Mouse (Mus musculus): ENCODE measurements at regions not wholly inside any gene's neighbourhood (a gene's known extent, or its start where the extent isn't known, plus 50 kb on each side); places are given as distances from the start of the nearest gene placed in this dataset.
"Not testable (repeated sequence)": the region's sequence is repeated elsewhere in the genome, so short reads cannot be mapped to it uniquely, and the experiment has no call there.

- DNase-seq = no peak
Observed at GRCm38 (mm10) chr3:79002173-79002848, 284.0 kb downstream of the Rapgef2 start.

GRCm38 (mm10) chr3:79001754-79002153 lies 284.6 kb downstream of the Rapgef2 start:
- no peak for DNase-seq

- DNase-seq = no peak
Observed at GRCm38 (mm10) chr3:79000293-79000692, 286.0 kb downstream of the Rapgef2 start.

- no peak for DNase-seq
Observed at GRCm38 (mm10) chr3:78999803-79000202, 286.5 kb downstream of the Rapgef2 start.

GRCm38 (mm10) chr3:78988120-78988519 lies 298.2 kb downstream of the Rapgef2 start:
- DNase-seq = no peak

- no peak for DNase-seq
Observed at GRCm38 (mm10) chr3:78986726-78987125, 299.6 kb downstream of the Rapgef2 start.

GRCm38 (mm10) chr3:78981057-78981456 lies 305.3 kb downstream of the Rapgef2 start:
- DNase-seq = no peak

GRCm38 (mm10) chr3:78978781-78979180 lies 307.5 kb downstream of the Rapgef2 start:
- DNase-seq = no peak

GRCm38 (mm10) chr3:78966683-78967549 lies 319.4 kb downstream of the Rapgef2 start:
- DNase-seq = peak; percentile 10

- no peak for DNase-seq
Observed at GRCm38 (mm10) chr3:78964231-78964858, 322.0 kb downstream of the Rapgef2 start.

GRCm38 (mm10) chr3:78958781-78959180 lies 327.5 kb downstream of the Rapgef2 start:
- DNase-seq = peak; percentile 32

GRCm38 (mm10) chr3:78955364-78955763 lies 331.0 kb downstream of the Rapgef2 start:
- no peak for DNase-seq

- not testable (repeated sequence) for DNase-seq
Observed at GRCm38 (mm10) chr3:78949385-78949784, 336.9 kb downstream of the Rapgef2 start.

- no peak for DNase-seq
Observed at GRCm38 (mm10) chr3:78948700-78949099, 337.6 kb downstream of the Rapgef2 start.

GRCm38 (mm10) chr3:78948171-78948570 lies 338.1 kb downstream of the Rapgef2 start:
- peak; percentile 49 for DNase-seq

- DNase-seq = no peak
Observed at GRCm38 (mm10) chr3:78947183-78947582, 339.1 kb downstream of the Rapgef2 start.

GRCm38 (mm10) chr3:78944185-78944584 lies 342.1 kb downstream of the Rapgef2 start:
- DNase-seq = no peak

GRCm38 (mm10) chr3:78932975-78933374 lies 353.3 kb downstream of the Rapgef2 start:
- DNase-seq = no peak

GRCm38 (mm10) chr3:78919850-78920249 lies 366.5 kb downstream of the Rapgef2 start:
- DNase-seq = no peak

- DNase-seq = peak; percentile 59
Observed at GRCm38 (mm10) chr3:78919407-78919806, 366.9 kb downstream of the Rapgef2 start.

GRCm38 (mm10) chr3:78908196-78908844 lies 378.0 kb downstream of the Rapgef2 start:
- DNase-seq = no peak

- DNase-seq = no peak
Observed at GRCm38 (mm10) chr3:78907778-78908177, 378.5 kb downstream of the Rapgef2 start.
